Mouse (Mus musculus) embryonic facial prominence, embryonic 12.5 days (tissue): Measurements from ENCODE around the gene Ncam2. TPM values are rescaled to one million over a fixed set of nuclear protein-coding genes. Genes with fewer than 3 reads are reported as not detected.

Experiments
- ATAC-seq: fragments of 200-750 bp; cut with Nextera tagmentation; 2 replicates; pipeline ENCODE4 v1.8.0; 2017; ENCODE audit not compliant: insufficient number of reproducible peaks, insufficient read depth, low FRiP score, low TSS enrichment
- H3K27ac ChIP-seq: fragments of 300-500 bp; sonication (generic); 2 replicates; pipeline ENCODE4 v1.5.1; 2016; ENCODE audit warnings: mild to moderate bottlenecking
- H3K27me3 ChIP-seq: fragments of 300-500 bp; sonication (generic); 2 replicates; pipeline ENCODE4 v1.6.1; 2016; ENCODE audit warnings: mild to moderate bottlenecking, moderate library complexity
- H3K36me3 ChIP-seq: fragments of 300-500 bp; sonication (generic); 2 replicates; pipeline ENCODE4 v1.6.1; 2016; ENCODE audit warnings: mild to moderate bottlenecking
- H3K4me1 ChIP-seq: fragments of 300-500 bp; sonication (generic); 2 replicates; pipeline ENCODE4 v1.6.1; 2016
- H3K4me2 ChIP-seq: fragments of 300-500 bp; sonication (generic); replicated peaks from 2 replicates; pipeline ENCODE4 v1.6.1; 2016; ENCODE audit warnings: mild to moderate bottlenecking, moderate library complexity
- H3K4me3 ChIP-seq: fragments of 300-500 bp; sonication (generic); 2 replicates; pipeline ENCODE4 v1.5.1; 2016; ENCODE audit warnings: mild to moderate bottlenecking
- H3K9ac ChIP-seq: fragments of 300-500 bp; sonication (generic); 2 replicates; pipeline ENCODE4 v1.6.1; 2016; ENCODE audit warnings: mild to moderate bottlenecking, moderate library complexity
- H3K9me3 ChIP-seq: fragments of 300-500 bp; sonication (generic); 2 replicates; pipeline ENCODE4 v1.6.1; 2016; ENCODE audit warnings: mild to moderate bottlenecking, moderate library complexity
- WGBS: fragments of 180-500 bp; shearing (Covaris S2); methylation state at CpG from one replicate; pipeline ENCODE4 v1.1.7; 2016; 5-methylcytosine and 5-hydroxymethylcytosine counted together
- polyA plus RNA-seq: library from polyadenylated mRNA; unstranded; fragments of >200 nt; fragmentation: Nextera tagmentation; extraction: Ambion mirVana; gene quantifications from 2 replicates; pipeline ENCODE4 v1.2.1, GENCODE M21; 2016

Ncam2 gene
- polyA plus RNA-seq: 3.4 and 4.1 TPM in 2 replicates

DNA sequence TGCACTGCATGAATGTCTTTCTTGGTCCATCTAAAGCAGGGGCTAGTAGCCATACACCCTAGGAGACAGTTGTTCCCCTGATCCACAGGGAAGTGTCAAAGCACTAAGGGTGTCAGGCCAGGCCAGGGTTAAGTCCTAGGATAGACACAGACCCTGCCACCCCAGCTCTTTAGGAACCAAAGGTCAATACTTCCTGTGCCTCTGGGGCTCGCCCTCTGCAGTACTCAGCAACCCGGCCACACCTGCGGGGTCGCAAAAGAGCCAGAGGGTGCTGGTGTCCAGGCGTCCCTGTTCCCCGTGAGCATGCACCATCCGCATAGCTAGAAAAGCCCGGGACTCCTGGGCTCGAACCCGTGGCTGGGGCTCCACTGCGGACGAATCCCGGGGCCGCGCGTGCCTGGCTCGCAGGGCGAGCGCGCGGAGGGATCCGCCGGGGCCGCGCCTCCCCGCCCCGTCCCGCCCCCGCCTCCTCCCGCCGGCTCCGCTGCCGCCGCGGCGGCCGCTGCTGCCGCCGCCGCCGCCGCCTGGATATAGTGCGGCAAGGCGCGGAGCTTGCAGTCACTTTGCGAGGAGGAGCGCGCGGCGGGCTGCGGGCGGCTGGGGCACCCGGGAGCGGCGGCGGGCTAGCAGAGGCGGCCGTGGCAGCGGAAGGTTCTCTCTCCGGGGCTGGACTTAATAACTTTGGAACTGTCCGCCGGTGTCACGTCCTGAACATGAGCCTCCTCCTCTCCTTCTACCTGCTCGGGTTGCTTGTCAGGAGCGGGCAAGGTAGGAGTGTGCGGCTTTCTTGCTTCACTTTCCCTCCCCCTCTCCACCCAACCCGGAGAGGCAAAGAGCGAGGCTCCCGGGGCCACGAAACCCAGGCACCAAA is at the start of gene Ncam2:
Gene Ncam2 (plus strand): TSS at position 497 of the 871 bp plus-strand sequence.
- H3K27me3 ChIP-seq: no peaks in the 10 kb centered on the region
- peak within 1 kb of the TSS; percentile 65 for H3K9ac ChIP-seq
- 0 out of 2 replicates have a peak within 1 kb of the TSS, but pooled peaks have one; percentile 23 for H3K27ac ChIP-seq
- H3K4me1 ChIP-seq: peaks cover 6% of the 10 kb centered on the region; the same call in 1 of the 2 replicates
- peak within 1 kb of the TSS; percentile 92 for H3K4me2 ChIP-seq
- WGBS: under 1% methylated on average over 53 of the region's 70 CpGs
- ATAC-seq: peak; percentile 73
- H3K9me3 ChIP-seq: no peaks in the 10 kb centered on the region
- H3K36me3 ChIP-seq: no peaks in the 10 kb centered on the region
- H3K4me3 ChIP-seq: peak within 1 kb of the TSS; percentile 63

DNA sequence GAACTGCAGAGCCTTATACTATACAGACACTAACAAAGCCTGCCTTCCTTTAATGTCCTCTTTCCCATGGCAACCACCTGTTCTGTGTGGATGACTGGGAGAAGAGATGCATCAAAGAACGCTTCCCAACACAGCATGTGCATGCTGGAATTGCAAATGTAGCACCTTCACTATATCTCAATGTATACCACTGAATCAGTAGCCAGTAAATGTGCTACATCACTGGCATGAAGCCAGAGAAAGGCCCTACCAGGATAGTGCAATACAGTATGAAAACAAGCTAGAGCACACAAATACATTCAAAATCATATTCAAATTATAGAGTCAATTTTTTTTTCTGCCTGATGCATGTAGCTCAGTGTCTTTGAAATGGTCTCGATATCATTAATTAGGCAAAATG is 29.7 kb upstream of the Ncam2 start:
- 88% methylated on average over 2 of the region's 2 CpGs for WGBS
- no peaks in the 10 kb centered on the region for H3K27me3 ChIP-seq
- no peak for ATAC-seq
- H3K4me3 ChIP-seq: no peak overlapping the region
- H3K9ac ChIP-seq: no peak overlapping the region
- no peaks in the 10 kb centered on the region for H3K4me1 ChIP-seq
- no peak overlapping the region for H3K4me2 ChIP-seq
- no peak overlapping the region for H3K27ac ChIP-seq
- no peaks in the 10 kb centered on the region for H3K36me3 ChIP-seq
- H3K9me3 ChIP-seq: no peaks in the 10 kb centered on the region

DNA sequence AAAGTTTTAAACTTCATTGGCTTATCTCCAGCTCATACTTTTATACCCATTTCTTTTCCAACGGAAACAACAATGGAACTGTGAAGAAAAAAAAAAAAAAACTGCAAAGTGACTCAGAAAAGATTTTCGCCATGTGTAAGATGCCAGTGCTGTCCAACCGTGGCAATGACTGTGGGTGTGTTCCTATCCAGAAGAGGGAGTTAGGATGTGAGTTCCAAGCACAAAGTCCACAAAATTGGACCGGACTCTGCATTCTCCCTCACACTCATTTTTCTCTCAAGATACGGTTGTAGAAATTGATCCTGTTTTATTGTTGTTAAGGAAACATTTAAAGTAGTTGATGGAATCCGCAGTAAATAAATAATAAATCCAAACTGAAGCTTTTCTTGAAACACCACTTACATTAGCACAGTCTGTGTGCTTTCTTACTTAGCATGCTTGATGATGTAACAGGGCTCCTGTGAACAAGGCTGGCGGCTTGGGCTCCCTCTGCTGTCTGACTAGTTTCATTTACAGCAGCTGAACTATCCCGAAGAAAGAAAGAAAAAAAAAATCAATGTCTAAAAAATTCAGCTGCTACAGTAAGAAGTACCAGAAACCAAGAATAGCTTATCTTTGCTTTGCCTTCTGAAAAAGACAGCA is 25.1 kb upstream of the Ncam2 start:
- no peaks in the 10 kb centered on the region for H3K4me1 ChIP-seq
- 50% methylated on average over 8 of the region's 8 CpGs for WGBS
- no peak overlapping the region for H3K4me2 ChIP-seq
- H3K9me3 ChIP-seq: no peaks in the 10 kb centered on the region
- no peaks in the 10 kb centered on the region for H3K36me3 ChIP-seq
- no peak for ATAC-seq
- H3K27ac ChIP-seq: no peak overlapping the region
- H3K9ac ChIP-seq: no peak overlapping the region
- H3K27me3 ChIP-seq: no peaks in the 10 kb centered on the region
- no peak overlapping the region for H3K4me3 ChIP-seq

DNA sequence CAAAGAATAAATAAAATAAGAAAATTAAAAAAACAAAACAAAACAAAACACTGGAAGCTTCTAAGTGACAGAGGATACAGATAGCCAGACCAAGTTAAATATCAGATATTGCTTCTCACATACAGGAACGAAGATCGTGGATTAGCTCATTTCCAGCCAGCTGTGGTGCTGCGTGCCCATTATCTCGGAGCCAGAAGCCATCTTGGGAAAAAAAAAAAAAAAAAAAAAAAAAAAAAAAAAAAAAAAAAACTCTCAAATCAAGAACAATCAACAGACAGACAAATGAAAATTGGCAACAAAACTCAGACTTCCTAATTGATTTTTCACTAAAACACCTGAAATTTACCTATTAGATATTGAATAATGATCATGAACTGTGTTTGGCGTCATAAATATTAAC is 20.7 kb upstream of the Ncam2 start:
- H3K36me3 ChIP-seq: no peaks in the 10 kb centered on the region
- H3K4me2 ChIP-seq: no peak overlapping the region
- no peak overlapping the region for H3K9ac ChIP-seq
- no peak overlapping the region for H3K4me3 ChIP-seq
- H3K9me3 ChIP-seq: no peaks in the 10 kb centered on the region
- WGBS: 90% methylated on average over 5 of the region's 5 CpGs
- H3K27me3 ChIP-seq: no peaks in the 10 kb centered on the region
- no peak for ATAC-seq
- H3K27ac ChIP-seq: no peak overlapping the region
- H3K4me1 ChIP-seq: no peaks in the 10 kb centered on the region

DNA sequence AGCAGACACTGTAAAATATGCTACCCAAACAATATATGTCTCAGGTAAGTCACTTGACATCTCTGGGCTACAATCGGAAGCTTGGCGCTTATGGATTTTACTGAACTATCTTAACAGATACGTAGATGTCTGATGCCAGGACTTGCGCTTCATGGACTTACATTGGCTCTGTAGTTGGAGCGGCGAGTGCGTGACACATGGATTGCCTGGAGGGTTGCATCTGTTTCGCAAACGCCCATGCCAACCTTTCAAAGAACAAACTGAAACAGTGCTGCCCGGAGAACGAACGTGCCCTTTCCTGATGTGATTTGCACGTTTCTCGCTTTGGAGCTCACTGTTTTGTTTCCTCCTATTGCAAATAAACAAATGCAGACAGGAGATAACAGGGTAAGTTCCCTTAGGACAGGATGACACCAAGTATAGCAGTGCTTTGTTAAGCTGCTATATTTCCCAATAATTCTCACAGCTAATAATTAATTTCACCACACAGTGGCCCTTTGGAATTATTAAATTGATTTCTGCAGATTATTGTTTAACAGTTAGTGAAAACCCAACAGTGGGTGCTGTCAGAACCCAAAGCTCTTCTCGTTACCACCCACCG is 12.8 kb upstream of the Ncam2 start:
- no peak overlapping the region for H3K27ac ChIP-seq
- H3K9me3 ChIP-seq: no peaks in the 10 kb centered on the region
- H3K9ac ChIP-seq: no peak overlapping the region
- no peak for ATAC-seq
- no peaks in the 10 kb centered on the region for H3K4me1 ChIP-seq
- H3K4me3 ChIP-seq: no peak overlapping the region
- H3K36me3 ChIP-seq: no peaks in the 10 kb centered on the region
- no peak overlapping the region for H3K4me2 ChIP-seq
- 80% methylated on average over 16 of the region's 16 CpGs for WGBS
- no peaks in the 10 kb centered on the region for H3K27me3 ChIP-seq

DNA sequence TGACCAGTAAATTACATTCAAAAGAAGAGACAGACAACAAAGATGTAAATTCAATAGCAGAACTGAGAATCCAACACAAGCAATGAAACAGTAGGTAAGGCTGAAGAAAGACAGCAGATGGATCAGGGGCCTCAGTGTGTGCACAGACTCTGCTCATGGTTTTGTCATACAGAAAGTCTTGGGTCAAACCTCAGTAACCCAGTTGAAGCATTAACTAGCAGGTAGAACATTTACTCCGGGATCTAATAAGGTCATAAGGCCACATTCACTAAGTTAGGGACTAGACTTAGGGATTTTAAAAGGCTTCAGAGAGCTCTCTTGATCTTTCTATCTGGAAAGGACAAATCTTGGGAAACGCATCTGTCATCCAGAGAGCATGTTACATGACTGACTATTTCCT is 8.9 kb upstream of the Ncam2 start:
- H3K9ac ChIP-seq: no peak overlapping the region
- no peak overlapping the region for H3K4me3 ChIP-seq
- H3K27ac ChIP-seq: no peak overlapping the region
- no peaks in the 10 kb centered on the region for H3K9me3 ChIP-seq
- H3K4me1 ChIP-seq: no peaks in the 10 kb centered on the region
- H3K4me2 ChIP-seq: no peak overlapping the region
- 80% methylated on average over 2 of the region's 2 CpGs for WGBS
- H3K27me3 ChIP-seq: no peaks in the 10 kb centered on the region
- H3K36me3 ChIP-seq: no peaks in the 10 kb centered on the region
- ATAC-seq: no peak

DNA sequence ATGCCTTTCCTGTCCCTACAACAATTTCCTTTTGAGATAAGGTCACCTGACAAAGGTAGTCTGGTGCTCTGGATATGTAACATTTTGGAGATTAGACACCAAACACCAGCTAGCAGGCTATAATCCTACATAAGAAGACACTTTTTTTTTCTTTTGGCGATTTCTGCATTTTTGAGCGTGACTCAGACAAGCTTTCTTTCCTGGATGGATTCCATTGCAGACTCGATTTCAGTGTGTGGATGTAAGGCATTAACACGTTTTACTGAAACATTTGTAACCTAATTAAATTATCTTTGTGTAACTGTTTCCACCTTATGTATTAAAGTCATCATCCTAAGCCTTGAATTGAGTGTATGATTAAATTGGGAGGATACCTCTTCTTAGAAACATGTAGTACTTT is 7.9 kb upstream of the Ncam2 start:
- H3K27ac ChIP-seq: no peak overlapping the region
- ATAC-seq: no peak
- H3K36me3 ChIP-seq: no peaks in the 10 kb centered on the region
- H3K9ac ChIP-seq: no peak overlapping the region
- H3K27me3 ChIP-seq: no peaks in the 10 kb centered on the region
- no peak overlapping the region for H3K4me3 ChIP-seq
- 71% methylated on average over 4 of the region's 4 CpGs for WGBS
- no peak overlapping the region for H3K4me2 ChIP-seq
- no peaks in the 10 kb centered on the region for H3K9me3 ChIP-seq
- H3K4me1 ChIP-seq: no peaks in the 10 kb centered on the region

DNA sequence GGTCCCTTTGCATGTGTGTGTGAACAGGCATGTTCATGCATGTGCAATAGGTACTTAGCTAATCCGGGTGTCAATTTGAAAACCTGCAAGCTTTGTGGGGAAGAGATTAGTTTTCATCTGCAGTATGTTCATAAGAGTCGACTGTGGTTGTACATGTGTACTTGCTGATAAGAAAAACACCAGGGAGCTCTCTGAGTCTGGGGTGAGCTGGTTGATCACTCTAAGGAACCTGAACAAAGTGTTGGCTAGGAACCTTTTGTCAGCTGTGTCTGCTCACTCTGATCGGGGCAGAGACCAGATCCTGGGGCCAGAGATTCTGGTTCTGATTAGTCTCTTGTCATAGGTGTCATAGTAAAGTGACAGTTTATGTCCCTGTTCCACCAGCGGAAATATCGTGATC is 1.0 kb upstream of the Ncam2 start:
- H3K9me3 ChIP-seq: no peaks in the 10 kb centered on the region
- no peaks in the 10 kb centered on the region for H3K27me3 ChIP-seq
- no peak overlapping the region for H3K9ac ChIP-seq
- 73% methylated on average over 5 of the region's 5 CpGs for WGBS
- H3K4me3 ChIP-seq: no peak overlapping the region
- H3K27ac ChIP-seq: no peak overlapping the region
- no peak overlapping the region for H3K4me2 ChIP-seq
- peaks cover 6% of the 10 kb centered on the region; the same call in 1 of the 2 replicates for H3K4me1 ChIP-seq
- no peaks in the 10 kb centered on the region for H3K36me3 ChIP-seq
- ATAC-seq: no peak

DNA sequence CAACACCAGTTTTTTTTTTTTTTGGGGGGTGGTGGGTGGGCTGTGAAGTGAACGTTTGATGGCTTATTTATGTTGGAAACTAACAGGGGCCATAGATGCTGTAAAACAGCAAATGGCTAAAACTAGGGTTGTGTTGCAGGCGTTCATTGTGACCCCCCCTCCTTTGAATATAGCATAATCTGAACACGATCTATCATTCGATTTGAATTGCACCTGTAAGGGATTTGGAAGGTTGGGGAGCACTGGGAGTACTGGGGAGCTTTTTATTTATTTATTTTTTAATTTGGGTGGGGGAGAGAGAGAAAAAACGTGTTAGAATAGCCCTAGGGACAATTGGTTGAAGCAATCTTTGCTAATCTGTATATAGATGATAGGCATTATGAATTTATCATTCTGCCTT is 974 bp downstream of the Ncam2 start:
- H3K9ac ChIP-seq: no peak overlapping the region
- H3K4me2 ChIP-seq: 0 out of 2 replicates have a peak overlapping the region, but pooled peaks have one; percentile 5

DNA sequence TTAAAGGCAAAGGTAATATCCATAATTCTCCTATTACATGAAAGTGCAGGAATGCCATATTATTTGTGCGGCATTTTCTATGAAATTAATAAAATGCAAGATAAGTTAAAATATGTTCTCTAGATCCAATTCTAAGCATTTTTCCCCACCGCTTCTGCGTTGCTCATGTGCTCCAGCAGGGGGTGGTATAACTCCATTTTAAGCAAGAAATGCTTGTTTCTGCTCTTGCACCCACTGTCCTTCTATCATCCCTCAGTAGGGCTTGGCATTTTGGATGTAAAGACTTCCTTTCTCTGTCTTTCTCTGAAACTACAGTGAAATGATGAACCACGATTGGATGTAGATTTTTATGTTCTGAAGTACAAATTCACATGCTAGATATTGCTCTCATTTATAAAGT is 1.5 kb downstream of the Ncam2 start:
- Histone ChIP-seq H3K27ac (no peak overlapping the region), H3K36me3 (no peaks in the 10 kb centered on the region), H3K4me1 (peaks cover 6% of the 10 kb centered on the region; the same call in 1 of the 2 replicates), H3K4me3 (no peak overlapping the region), H3K9me3 (no peaks in the 10 kb centered on the region), H3K27me3 (no peaks in the 10 kb centered on the region), H3K4me2 (0 out of 2 replicates have a peak overlapping the region, but pooled peaks have one; percentile 17), H3K9ac (no peak overlapping the region)
- no peak for ATAC-seq
- WGBS: 10% methylated on average over 4 of the region's 4 CpGs

More for the DNA sequence above, 974 bp downstream of the Ncam2 start:
- Histone ChIP-seq H3K4me3 (no peak overlapping the region), H3K27me3 (no peaks in the 10 kb centered on the region), H3K4me1 (peaks cover 6% of the 10 kb centered on the region; the same call in 1 of the 2 replicates), H3K27ac (no peak overlapping the region), H3K36me3 (no peaks in the 10 kb centered on the region), H3K9me3 (no peaks in the 10 kb centered on the region)
- ATAC-seq: no peak
- WGBS: 38% methylated on average over 5 of the region's 5 CpGs

DNA sequence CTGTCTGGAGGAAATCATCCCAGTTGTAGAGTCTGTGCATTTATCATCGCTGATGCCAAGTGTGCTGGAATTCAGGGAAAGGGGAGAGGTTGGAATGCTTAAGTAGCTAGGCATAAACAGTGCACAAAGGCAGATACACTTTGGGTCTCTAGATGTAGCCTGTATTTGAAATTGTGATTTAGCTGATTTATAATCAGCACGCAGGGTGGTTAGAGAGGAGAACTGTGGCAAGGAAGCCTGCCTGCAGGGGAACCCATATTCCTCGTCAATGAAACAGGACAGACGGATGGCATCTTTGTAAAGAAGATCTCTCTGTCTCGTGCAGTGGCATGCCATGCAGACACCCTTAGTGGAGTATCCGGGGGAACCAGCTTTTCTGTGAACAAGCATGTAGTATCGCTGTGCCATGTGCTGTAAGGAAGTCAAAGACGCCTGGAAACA is 2.2 kb downstream of the Ncam2 start:
- no peaks in the 10 kb centered on the region for H3K36me3 ChIP-seq
- H3K27ac ChIP-seq: no peak overlapping the region
- WGBS: 70% methylated on average over 8 of the region's 8 CpGs
- H3K9ac ChIP-seq: no peak overlapping the region
- H3K4me1 ChIP-seq: peaks cover 6% of the 10 kb centered on the region; the same call in 1 of the 2 replicates
- H3K27me3 ChIP-seq: no peaks in the 10 kb centered on the region
- no peak overlapping the region for H3K4me3 ChIP-seq
- peak overlapping the region; percentile 17; the same call in 1 of the 2 replicates for H3K4me2 ChIP-seq
- no peak for ATAC-seq
- no peaks in the 10 kb centered on the region for H3K9me3 ChIP-seq
